Mouse (Mus musculus) lung, postnatal 4 days (tissue): ENCODE data around the gene Srsf4.

ENCODE experiments used
- DNase-seq, 2 experiments: peaks; one replicate each; pipeline ENCODE4 v3.0.0; 2021

Srsf4 gene

DNA sequence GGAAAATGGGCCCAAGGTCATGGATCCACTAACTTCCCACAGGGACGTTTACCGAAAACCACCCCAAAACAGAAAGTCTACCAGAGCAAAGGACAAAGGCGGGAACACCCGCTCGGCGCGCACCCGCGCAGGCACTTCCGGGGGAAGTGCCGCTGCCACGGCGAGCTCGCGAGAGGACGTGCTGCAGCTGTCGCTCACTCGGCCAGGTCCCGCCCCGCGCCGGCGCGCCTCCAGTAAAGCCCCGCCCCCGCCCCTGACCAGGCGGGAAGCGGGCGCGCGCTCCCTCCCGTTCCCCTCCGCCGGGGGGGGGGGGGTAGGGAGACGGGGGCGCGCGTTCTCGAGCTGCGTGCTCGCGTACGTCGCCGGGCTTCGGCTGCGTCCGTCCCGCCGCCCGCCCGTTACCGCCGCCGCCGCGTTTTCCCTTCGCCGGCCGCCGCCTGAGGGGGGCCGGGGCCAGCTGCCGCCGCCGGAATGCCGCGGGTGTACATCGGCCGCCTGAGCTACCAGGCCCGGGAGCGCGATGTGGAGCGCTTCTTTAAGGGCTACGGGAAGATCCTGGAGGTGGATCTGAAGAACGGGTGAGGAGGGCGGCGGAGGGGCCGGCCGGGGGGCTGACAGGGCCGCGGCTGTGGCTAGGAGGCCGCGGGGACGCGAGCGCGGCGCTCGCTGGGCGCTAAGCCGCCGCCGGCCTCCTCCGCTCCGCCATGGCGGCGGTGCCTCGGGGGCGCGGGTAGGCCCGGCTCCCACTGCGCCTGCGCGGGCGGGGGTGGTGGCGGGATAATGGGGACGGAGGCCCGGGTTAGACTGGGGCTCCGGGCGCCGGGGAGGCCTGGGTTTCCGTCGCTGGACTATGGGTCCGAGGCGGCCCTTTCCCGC lies at the start of gene Srsf4:
Srsf4 (plus strand) TSS at position 325 of the 876 bp plus-strand sequence.
- DNase-seq = peak; percentile 96 to 98

DNA sequence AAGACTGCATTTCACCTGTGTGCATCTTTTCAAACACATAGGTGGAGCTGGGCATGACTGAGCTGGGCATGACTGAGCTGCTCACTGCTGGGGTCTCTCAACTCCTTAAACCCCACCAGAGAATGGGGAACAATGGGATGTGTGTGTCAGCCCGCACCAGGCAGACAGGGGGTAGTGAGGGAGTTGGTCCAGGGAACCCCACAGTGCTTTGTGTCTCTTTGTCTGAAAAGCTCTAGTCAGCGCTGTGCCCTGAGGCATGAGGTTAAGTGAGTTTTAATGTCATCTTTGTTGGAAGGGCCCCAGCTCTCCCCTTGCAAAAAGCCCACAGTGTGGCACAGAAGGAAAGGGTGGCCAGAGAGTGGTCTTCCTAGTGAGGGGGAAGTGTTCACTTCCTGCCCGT lies 48.5 kb upstream of the Srsf4 start:
- DNase-seq = no peak

DNA sequence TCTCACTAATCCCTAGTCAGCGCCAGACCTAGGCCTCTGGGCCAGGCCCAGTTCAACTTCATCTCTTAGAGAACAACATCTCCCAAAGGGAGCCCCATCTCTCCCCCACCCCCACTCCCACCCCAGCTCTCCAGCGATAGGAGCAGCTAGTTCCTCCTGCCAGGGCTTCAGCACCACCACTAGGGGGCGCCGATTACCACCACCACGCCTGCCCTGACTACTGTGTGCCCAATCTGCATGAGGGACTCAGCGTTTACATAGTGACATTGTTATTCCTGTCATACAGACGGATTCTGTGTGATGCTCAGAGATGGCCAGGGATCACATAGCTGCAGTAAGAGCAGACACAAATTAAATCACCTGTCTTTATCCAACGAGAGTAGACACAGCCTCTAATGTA lies 47.6 kb upstream of the Srsf4 start:
- DNase-seq = peak; percentile 49 to 65

DNA sequence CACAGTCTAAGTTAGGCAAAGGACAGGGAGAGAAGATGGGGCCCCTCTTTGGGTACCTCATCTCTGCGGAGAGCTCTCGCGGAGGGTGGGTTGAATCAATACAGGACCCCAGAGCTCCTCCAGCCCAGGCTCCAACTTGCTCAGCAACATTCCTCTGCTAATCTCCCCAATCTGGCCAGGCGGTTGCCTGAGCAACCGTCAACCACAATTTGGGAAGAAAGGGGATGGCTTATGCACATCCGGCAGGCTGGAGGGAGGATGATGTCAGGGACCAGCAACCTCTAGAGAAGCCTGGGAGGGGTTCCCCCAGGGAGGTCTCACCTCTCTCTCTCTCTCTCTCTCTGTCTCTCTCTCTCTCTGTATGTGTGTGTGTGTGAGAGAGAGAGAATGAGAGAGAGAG lies 46.5 kb upstream of the Srsf4 start:
- no peak for DNase-seq

DNA sequence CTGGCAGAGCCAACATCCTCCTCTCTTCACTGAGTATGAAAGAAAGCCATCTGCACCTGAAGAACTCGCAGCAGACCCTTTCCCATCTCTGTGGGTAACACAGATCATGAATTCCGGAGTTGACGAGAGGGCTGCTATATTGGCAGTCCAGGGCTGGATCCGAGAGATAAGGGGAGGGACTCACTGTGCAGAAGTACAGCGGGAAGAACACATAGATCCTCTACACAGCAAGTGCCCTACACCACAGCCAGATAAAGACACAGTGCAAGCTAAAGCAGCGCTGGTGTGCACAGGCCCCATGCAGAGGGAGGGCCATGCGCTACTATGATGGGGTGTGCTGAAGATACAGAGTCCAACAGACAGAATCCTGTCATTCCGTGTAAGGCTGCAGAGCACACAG lies 44.3 kb upstream of the Srsf4 start:
- DNase-seq = no peak

DNA sequence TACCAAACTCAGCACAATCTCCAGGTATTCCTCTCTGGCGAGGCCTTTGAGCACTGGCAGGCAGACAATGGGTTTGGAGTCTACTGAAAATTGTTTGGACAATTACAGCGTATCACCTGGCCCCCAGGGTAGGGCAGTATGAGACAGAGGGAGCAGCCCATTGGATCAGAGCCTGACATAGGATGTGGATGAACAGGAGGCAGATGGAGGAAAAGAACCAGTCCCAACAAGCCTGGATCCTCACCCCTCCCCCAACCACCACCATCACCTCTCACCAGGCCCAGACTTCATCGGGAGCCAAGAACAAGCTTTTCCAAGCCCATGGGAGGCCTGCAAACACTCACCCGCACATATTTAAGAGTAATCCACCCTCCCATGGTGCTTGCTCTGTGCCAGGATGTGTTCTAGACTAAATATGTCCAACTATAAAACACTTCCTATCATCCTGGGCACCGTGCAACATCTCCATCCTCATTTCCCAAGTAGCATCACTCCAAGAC lies 41.8 kb upstream of the Srsf4 start:
- peak in 1 of 2 experiments; percentile 63 for DNase-seq

DNA sequence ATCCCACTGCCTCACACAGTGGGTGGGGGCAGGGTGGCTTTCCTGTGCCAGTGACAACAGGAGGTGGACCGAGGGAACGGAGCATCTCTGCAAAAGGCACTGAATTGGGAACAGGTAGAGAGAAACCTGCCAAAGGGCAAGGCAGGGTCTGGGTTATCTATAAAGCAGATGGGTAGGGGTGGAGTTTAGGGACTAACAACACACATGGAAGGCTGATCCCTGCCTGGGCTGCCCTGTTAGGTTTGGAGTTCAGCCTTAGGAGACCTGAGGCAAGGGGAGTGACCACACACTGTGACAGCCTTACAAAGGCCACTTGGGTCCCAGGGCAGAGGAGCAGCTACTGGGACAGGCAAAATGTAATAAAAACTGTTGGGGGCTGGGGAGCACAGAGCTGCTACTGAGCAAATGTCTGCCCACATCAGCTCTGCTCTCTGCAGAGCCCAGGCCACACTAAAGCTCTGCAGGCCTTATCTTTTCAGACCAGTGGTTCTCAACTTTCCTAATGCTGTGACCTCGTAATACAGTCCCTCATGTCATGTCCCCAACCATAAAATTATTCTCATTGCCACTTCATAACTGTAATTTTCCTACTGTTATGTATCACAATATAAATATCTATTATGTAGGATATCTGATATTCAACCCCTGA lies 40.5 kb upstream of the Srsf4 start:
- no peak for DNase-seq

DNA sequence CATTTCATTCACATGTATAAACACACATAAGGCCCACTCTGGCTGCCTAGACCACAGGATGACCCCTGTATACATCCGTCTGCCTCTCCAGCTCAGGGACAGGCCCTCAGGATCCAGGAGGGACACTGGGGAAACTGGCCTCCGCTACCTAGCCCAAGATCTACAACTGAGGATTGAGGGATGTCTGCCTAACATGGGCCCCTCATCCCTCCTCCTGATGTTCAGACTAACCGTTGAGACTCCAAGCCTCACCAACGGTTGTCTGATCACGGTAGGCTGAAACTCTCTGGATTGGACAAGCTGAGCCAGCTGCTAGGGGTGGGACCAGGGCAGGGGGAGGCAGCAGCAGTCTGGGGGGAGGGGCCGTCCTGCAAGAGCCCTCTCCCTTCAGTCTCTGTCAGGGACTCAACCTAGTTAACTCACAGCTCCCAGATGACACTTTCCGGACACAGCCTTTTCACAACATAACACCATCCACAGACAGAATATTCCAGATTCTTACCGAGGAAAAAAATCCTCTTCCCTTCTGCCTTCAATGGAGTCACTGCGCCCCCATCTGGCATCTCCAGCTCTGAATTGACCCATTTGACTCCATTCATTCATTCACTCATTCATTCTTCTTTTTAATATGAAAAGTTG lies 39.3 kb upstream of the Srsf4 start:
- peak; percentile 53 to 66 for DNase-seq

DNA sequence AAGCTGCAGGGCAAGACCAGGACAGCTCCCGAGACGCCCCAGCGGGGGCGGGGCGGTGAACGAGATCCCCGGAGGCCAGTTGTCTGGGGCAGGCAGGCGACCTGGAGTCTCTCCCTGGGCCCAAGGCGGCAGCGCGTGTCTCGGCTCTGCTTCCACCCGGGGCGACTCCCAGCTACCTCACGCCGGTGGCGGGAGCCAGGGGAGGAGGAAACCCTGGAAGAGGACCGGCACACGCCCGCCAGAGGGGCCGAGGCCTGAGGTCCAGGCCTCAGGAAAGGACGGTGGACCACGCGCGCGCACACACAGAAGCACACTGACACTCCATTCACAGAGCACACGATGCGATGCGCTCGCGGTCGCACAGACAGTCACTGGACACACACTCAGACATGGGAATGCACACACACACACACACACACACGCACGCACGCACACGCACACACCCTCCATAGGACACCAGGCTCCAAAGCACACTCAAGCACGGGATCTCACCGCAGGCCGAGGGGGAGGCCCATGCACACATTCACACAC lies 37.0 kb upstream of the Srsf4 start:
- peak; percentile 58 to 64 for DNase-seq

DNA sequence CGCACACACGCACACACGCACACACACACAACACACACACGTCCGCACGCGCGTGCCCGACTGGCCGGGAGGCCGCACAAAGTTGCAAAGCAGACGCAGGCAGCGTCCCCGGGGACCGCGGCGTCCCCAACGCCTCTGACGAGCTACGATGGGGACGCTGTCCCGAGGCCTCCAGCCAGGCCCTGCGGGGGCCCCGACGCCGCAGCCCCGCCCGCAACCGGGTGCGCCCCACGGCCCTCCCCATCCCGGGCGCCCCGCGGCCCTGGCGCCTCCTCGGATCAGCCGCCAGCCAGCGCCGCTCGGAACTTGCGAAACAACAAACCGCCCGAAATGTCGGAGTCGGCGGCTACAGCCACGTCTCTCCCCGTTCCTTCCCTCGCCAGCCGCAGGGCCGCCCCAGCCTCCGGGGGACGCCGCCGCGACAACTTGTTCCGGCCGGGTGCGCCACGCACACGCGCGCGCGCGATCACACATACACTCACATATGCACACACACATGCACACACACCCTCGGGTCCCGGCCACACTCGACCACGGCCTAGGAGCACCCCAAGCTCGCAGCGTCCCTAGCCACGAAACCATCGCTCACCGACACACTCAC lies 36.4 kb upstream of the Srsf4 start:
- peak; percentile 65 to 71 for DNase-seq

DNA sequence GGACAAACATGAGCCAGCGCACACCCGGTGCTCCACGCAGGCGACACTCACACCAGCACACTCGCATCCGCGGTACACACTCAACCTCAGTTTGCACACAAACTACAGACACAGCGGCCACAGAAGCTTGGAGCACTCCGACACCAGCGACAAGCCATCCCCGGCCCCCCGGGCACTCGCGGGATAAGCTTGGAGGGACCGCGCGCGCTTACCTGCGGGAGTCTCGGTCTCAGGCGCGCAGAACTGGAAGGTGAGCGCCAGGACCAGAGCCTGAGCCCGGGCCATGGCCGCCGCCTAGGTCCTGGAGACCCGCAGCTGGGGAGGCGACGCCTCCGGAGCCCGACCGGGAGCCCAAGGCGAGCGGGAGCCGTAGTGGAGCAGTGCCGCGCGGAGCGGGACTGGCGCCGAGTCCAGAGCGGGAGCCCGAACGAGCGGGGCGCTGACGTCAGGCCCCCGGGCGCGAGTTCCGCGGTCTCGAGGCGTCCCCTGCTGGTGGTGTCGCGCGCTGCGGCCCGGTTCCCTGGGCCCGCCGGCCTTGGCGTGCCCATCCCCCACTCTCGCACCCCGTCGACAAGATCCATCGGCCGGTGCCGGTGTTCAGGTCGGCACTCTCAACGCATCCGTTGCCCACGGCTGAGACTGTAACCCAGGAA lies 35.4 kb upstream of the Srsf4 start, which contains the start of gene Ptpru:
Ptpru (minus strand) TSS at position 417 of the 653 bp plus-strand sequence.
- DNase-seq = peak; percentile 90 to 94

DNA sequence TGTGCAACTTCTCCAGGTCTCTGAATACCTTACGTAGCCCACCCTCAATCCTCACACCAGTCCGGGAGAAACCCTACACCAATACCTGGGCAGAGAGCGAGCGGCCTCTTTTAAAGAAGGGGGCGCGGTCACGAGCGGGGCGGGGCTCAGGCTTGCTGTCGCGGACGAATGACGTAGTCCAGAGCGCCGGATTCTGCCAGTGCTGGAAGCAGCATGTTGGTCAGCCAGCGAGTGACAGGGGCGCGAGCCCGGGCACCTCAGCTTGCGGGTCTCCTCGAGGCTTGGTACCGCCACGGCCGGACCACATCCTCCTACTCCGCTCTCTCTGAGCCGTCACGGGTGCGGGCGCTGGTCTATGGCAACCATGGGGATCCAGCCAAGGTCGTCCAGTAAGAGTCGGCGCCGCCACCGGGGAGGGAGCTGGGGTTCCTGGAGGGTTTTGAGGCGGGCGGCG lies 30.1 kb upstream of the Srsf4 start, which contains the start of gene Mecr:
Mecr (plus strand) TSS at position 181 of the 454 bp plus-strand sequence.
- DNase-seq = peak; percentile 93 to 95

DNA sequence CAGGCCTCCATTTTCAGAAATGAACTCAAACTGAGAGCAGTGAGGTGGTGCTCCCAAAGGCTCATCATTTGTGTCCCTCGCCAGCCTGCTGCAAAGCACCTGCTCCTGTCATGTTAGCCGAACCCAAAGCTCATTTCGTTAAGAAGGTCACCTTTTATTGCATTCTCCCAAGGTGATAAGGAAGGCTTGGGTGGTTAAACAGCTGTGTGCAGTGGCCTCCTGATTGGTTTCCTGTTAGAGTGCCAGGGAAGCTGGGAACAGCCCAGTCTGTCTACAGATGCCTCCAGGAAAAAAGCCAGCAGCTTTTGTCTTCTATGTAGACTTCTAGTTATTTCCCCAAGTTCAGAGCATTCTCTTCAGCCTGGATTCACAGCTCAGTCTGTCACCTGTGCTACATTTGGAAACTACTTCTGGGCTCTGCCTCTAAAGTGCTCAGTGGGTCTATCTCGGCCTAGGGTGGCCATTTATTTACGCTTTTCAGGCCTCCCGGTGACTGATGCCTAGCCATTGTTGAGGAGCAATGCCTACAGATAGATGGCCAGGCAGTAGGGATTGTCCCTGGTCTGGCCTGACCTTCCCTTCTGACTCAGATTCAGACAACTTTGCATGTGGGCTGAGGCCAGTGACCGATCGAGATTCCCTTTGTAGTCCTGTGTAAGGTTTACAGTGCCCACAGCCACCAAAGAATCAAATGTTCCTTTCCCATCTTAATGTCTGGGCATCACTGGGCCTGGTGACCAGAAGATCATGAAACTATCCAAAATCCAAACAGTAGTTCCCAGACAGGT lies 27.2 kb upstream of the Srsf4 start:
- DNase-seq = no peak

DNA sequence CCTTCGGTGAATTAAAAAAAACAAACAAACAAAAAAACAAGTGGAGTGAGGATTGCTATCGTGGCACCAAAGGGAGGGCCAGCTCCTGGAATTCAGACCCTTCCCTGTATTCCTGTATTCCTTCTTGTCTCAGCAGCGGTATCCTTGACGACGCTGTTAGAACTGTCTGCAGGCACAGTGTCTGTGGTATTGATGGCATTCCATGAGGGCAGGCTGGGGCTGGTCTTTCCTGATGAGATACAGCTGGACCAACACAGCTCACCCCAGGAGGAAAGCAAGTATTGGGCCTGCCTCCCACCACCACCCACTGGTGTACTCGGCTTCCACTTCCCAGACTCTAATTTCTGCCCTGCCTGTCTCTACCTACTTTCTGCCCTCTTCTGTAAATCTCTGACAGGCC lies 25.3 kb upstream of the Srsf4 start:
- no peak for DNase-seq

DNA sequence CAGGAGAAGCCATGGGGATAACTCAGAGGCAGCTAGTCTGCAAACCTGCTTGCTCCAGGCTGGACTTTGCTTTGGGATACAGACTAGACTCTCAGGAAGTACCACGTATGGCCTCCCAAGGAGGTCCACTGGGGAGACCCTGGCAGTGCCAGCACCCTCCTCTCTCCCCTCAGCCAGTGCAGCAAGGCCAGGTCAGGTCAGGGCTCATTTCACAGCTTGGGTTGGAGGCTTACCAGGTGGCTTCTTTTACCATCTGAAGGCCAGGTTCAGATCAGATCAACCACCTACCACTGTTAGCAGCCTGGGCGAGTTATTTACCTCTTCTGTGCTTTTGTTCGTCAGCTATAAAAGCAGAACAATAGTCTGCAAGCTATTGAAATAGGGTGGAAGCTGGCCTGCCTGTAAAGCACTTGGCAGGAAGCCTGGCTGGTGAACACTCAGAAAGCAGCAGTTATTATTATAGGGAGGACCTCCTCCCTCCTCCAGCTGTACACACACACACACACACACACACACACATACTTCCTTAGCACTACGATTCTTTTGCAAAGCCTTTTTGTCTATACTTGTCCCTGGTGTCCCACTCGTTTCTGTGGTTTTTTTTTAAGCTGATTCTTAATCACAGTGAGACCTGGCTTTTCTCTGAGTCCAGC lies 23.3 kb upstream of the Srsf4 start:
- DNase-seq = peak; percentile 68 to 78

DNA sequence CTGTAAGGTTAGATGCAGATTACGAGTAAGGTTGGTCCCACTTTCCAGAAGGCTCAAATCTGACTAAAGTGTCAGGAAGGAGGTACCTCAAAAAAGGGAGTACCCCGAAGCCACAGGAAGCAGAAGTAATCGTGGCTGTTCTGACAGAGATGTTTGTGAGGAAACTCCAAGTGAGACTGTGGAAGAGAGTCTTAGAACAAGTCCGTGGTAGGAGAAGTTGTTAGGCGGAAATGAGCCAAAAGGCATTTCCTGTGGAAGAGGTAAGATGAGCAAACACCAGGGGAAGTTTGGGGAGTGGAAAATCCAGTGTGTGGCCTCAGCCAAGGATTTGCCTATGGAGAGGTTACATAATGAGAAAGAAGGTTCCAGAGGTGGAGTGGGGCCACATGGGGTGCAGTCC lies 18.5 kb upstream of the Srsf4 start:
- no peak for DNase-seq

DNA sequence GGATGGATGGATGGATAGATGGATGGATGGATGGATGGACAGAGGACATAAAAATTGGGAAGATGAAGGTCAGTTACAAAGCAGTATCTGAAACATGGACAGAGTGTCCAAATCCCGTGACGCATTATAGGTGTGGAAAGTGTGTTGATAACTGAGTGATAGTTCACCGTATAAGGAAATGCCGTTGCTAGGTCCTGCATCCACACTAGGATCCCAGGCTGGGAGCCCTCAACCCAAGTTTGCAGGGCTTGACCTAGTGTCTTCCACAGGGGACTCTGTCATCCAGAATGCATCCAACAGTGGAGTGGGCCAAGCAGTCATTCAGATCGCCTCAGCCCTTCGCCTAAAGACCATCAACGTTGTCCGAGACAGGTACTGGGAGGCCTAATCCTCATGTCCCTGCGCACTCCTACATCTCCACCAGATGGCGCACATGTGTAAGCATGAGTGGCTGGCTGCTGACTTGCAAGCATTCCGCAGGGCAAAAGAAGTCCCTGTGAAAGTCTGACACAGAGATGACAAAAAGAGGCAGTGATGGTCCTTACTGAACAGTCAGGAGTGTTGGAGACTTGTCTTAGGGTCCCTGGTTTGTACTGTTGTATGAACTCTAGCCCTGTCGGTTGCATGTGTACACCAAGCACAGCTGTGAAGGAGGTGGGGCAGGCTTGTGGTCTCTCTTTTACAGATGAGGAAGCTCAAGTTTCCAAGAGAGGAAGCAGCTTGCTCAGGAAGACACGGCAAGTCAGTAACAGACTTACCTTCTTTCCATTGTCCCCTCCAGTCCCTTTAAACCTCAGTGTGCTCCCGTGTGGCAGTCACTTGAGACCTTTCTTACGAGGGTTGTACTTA lies 12.7 kb upstream of the Srsf4 start:
- DNase-seq = peak; percentile 75 to 87

DNA sequence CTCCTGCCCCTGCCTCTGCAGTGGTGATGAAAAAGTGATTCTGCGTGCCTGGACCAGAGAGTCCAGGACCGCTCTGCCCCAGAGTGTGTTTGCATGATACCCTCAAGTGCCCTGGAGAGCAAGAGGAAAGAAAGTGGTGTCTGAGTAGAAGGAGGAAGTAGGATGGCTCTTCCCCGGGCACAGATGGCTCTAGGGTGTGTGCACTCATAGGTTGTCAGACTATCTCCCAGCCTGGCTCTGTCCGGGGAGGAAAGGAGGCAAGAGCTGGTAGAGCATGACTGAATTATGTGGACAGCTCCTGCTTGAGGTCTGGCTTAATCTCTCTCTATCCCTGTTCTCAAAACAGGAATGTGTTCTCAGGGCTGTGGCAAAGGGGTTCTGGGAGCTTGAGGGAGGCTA lies 12.1 kb upstream of the Srsf4 start:
- no peak for DNase-seq

DNA sequence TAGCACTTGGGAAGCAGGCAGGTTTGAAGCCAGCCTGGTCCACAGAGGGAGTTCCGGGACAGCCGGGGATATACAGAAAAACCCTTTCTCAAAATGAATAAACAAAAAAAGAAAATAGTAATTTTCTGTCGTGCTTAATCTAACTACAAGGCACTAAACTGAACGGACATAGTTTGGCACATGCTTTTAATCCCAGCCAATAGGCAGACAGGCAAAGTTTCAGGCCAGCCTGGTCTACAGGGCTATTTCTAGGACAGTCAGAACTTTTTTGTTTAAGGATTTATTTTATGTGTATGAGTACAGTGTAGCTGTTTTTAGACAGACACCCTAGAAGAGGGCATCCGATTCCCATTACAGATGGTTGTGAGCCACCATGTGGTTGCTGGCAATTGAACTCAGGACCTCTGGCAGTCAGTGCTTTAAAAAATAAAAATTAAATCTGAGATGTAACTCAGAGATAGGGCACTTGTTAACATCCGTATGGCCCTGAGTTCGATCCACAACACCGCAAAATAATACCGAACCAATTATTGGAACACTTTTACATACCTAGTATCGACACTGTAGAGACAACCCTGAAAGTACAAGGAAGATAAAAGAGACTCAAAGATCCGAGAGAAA lies 635 bp upstream of the Srsf4 start:
- DNase-seq = no peak
